Mouse (Mus musculus) heart, adult 11 months (tissue): ENCODE measurements around the gene Asphd2.

Experiments used
- DNase-seq: peaks from one replicate; pipeline ENCODE4 v3.0.0; 2022

The Asphd2 gene

DNA sequence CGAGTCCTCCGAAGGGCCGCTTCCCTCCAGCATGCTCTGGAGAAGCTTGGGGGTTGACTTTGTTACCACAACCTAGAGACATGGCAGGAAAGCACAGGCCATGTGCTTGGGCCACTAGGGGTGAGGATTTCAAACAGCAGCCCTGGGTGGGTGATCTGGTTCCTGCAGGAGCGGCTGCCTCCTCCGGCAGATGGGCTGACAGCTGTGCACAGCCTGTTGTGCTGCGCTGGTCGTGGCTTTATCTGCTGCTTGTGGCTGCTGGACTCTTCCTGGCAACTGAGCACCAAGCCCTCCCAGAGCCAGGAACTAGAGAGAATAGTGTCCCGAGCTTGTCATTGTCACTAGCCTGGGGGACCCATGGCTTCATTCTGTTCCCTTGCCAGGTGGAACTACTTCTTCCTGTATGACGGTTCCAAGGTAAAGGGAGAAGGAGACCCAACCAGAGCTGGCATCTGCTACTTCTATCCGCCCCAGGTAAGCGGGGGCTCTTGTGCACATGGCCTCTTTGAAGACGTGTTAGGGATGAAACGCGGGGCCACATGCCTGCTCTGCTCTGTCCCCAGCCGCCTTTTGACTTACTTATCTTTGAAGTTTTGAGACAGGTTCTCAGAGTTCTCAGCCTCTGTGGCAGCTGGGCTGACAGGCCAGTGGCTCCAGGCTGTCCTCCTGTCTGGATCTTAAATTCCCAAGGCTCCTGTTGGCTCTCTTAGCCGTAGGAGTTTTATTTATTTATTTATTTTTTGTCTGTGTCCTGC, 48.3 kb downstream of the Asphd2 start:
- peak; percentile 97 for DNase-seq

- no peak for DNase-seq
Observed at GRCm38 (mm10) chr5:112344092-112344960, 50.3 kb downstream of the Asphd2 start.

DNA sequence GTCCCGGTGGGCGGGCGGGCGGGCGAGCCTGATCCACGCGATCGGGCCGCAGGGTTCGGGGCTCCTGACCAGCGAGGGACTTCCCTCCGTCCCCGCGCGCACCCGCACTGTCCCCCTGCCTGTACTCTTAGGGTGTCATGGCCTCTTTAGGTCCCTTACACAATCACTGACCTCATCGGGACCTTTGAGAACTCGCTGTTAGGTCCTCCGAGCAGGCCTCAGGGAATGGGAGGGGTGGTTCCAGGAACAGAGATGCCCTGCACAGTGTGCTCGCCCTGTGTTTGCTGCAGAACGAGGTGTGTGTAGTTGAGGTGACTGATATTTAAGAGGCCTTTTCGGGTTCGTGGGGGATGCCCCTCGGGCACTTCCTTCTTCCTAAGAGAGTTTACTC, 51.5 kb downstream of the Asphd2 start:
- no peak for DNase-seq

DNA sequence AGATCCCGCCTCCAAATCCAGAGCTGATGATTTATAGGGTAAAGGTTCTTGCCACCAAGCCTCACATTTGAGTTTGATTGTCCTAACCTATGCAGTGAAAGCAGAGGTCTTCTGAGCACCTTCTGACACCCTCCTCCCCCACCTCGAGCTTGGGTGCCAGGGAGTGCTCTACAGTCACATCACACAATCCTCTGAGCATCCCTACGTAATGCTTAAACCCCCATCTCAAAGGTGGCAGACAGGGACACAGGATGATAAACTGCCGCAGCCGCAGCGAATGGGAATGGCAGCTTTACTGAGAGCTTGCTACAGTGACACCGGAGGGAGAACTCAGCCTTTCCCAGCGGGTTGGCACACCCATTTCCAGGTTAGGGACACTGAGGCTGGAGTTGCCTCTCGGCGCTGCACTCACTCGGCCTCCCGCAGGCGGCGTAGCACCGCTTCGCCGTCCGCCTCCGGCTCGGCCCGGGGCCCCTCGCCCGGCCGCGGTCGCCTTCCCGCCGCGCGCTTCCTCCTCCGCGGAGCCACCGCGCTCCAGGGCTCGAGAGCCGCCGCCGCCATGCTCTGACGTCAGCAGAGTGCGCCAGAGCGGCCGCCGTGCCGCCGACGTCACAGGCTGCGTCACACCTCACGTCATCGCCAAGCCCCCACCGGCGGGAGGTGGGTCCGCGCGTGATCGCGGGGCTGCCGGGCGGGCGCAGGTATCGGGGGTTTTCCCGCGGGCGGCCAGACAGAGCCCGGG, 52.0 kb downstream of the Asphd2 start, which contains the start of the genes Srrd and Hps4:
Srrd (minus strand) TSS at position 578 of the 742 bp plus-strand sequence.
Hps4 (plus strand) TSS at position 621 of the 742 bp plus-strand sequence.
- peak; percentile 97 for DNase-seq

DNA sequence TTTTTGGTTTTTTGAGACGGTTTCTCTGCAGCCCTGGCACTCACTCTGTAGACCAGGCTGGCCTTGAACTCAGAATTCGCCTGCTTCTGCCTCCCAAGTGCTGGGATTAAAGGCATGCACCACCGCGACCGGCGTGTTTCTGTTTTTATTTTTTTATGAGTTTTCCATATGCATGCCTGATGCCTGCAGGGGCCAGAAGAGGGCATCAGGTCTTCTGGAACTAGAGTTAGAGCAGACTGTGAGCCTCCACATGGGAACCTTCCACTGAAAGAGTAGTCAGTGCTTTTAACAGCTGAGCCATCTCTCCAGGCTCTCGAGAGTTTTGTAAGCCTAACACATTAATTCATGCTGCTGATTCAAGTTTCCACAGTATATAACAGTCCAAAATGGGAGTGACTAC, 55.5 kb downstream of the Asphd2 start:
- DNase-seq, result no peak

DNA sequence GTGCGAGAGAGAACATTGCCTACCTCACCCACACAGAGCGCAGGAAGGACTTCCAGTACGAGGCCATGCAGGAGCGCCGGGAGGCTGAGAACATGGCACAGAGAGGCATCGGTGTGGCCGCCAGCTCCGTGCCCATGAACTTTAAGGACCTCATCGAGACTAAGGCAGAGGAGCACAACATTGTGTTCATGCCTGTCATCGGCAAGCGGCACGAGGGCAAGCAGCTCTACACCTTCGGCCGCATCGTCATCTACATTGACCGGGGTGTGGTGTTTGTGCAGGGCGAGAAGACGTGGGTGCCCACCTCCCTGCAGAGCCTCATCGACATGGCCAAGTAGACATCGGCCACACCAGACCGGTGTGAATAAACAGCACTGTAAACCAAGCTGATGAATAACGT, 57.7 kb downstream of the Asphd2 start:
- peak; percentile 90 for DNase-seq

DNA sequence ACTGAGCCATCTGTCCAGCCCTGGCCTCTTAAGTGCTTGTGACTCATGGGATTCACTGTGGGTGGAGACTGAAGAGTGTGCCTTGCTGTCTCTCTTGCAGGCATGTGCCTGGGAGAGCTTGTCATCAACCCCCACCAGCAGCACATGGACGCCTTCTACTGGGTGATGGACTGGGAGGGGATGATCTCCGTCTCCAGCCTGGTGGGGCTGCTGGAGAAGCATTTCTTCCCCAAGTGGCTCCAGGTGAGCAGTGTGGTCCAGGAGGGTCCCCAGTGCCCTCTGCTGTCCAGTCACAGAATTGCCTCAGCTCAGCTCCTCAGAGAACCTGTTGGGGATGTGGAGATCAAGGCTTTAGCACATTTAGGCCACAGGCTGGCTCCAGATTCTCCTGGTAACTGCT, 59.2 kb downstream of the Asphd2 start:
- peak; percentile 93 for DNase-seq
